Mouse (Mus musculus): Measurements from ENCODE around the gene BC067074. TPM values are rescaled to one million over a fixed set of nuclear protein-coding genes. Genes with fewer than 3 reads are reported as not detected.
A peak's percentile ranks its signal among the peaks of the same experiment; 100 is the strongest.

BC067074 gene
- polyA plus RNA-seq, 1 experiment from 2014 or later: 4.9 TPM

DNA sequence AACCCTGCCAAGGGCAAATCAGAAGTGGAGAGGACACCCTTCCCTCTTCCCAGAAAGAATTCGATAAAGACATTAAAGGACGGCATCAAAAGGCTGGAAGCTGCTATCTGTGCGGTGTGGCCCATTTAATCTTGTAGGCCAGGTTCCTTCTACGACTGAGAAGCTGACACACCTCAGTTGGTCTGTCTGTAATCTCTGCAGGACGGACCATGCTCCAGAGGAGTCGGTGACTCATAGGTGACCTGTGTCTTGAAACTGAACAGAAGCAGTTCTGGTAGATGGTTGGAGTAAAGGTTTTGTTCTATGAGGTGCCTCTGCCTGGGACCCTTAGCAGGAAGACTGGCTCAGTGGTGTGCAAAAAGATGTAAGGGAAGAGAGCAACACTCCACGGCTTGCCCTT, 122.6 kb downstream of the BC067074 start:
- ATAC-seq (replicated peaks; ENCODE audit: insufficient number of reproducible peaks, low FRiP score, low TSS enrichment, low read depth): no peak
- no peak for DNase-seq (ENCODE audit: low spot score)
- Histone ChIP-seq H3K36me3 (replicated peaks; ENCODE audit: control insufficient read depth, insufficient read depth, low read depth, low read length) (no peaks in the 10 kb centered on the region), H3K4me1 (ENCODE audit: control insufficient read depth, insufficient read depth, low read length) (no peaks in the 10 kb centered on the region; the same call in 1 of the 2 replicates), H3K4me2 (ENCODE audit: low read depth, low read length) (no peak overlapping the region), H3K4me3 (ENCODE audit: low read depth, low read length) (no peak overlapping the region), H3K27me3 (ENCODE audit: control insufficient read depth, insufficient read depth, low read length) (no peaks in the 10 kb centered on the region), H3K9me3 (replicated peaks; ENCODE audit: control insufficient read depth, low read length) (no peaks in the 10 kb centered on the region), H3K9ac (replicated peaks; ENCODE audit: low read length) (no peak overlapping the region), H3K27ac (replicated peaks; ENCODE audit: low read depth, low read length) (no peak overlapping the region)
- WGBS: 86% methylated on average over 7 of the region's 7 CpGs

DNA sequence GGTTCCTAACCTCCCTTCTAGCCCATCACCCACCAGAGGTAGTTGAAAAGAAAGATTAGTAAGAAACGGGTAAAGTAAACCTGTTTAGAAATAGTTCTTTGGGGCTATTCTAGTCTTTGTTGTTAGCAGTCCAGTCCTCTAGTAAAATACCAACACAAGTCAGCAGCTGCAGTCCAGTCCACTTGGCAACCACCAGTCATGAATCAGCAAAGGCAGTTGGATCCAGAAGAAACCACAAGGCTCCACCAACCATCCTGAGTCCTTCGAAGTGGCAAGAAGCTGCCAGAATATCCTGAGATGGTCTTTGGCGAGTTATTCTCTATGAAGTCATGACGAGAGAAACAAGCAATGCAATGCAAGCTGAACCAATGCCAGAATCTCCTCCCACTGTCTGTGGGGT, 124.0 kb downstream of the BC067074 start:
- ATAC-seq (replicated peaks; ENCODE audit: insufficient number of reproducible peaks, low FRiP score, low TSS enrichment, low read depth) (no peak), DNase-seq (ENCODE audit: low spot score) (no peak)
- no peak overlapping the region for H3K4me3 ChIP-seq (ENCODE audit: low read depth, low read length)
- 94% methylated on average over 4 of the region's 4 CpGs for WGBS
- no peak overlapping the region for H3K27ac ChIP-seq (replicated peaks; ENCODE audit: low read depth, low read length)
- no peaks in the 10 kb centered on the region for H3K36me3 ChIP-seq (replicated peaks; ENCODE audit: control insufficient read depth, insufficient read depth, low read depth, low read length)
- H3K9ac ChIP-seq (replicated peaks; ENCODE audit: low read length): no peak overlapping the region
- H3K9me3 ChIP-seq (replicated peaks; ENCODE audit: control insufficient read depth, low read length): no peaks in the 10 kb centered on the region
- no peaks in the 10 kb centered on the region; the same call in 1 of the 2 replicates for H3K4me1 ChIP-seq (ENCODE audit: control insufficient read depth, insufficient read depth, low read length)
- no peaks in the 10 kb centered on the region for H3K27me3 ChIP-seq (ENCODE audit: control insufficient read depth, insufficient read depth, low read length)
- no peak overlapping the region for H3K4me2 ChIP-seq (ENCODE audit: low read depth, low read length)

DNA sequence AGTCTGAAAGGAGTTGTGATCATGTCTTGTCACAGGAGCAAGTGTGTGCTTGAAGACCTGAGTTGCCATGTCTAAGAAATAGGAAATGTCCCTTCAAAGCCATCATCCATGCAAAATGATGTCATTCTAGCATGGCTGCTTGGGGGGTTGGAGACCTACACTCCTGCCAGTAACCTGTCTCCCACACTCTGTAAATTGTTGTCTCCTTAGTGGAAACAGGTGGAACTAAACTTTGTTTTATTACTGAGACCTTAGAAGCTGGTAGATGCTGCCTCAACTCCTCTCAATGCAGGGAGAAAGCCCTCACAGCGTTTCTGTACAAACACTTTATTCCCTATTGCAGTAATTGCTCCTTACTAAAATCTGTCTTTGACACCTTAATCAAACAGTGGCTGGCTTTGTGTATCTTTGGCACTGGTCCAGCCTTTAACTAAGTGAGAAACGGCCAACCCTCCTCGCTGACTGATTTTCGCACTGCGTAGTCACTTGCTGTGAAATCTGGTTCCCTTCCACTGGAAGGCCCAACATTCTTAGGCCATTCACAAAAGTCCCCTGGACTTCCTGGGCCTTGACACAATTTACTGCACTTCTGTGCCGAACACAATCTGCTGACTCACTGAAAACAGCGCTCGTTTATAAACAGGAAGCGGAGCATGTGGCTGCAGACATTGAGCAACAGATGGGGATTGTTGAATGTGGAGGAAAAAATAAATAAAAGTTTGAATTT, 125.0 kb downstream of the BC067074 start:
- Histone ChIP-seq H3K36me3 (replicated peaks; ENCODE audit: control insufficient read depth, insufficient read depth, low read depth, low read length) (no peaks in the 10 kb centered on the region), H3K4me3 (ENCODE audit: low read depth, low read length) (no peak overlapping the region), H3K4me1 (ENCODE audit: control insufficient read depth, insufficient read depth, low read length) (no peaks in the 10 kb centered on the region; the same call in 1 of the 2 replicates), H3K27me3 (ENCODE audit: control insufficient read depth, insufficient read depth, low read length) (no peaks in the 10 kb centered on the region), H3K9me3 (replicated peaks; ENCODE audit: control insufficient read depth, low read length) (no peaks in the 10 kb centered on the region), H3K27ac (replicated peaks; ENCODE audit: low read depth, low read length) (no peak overlapping the region), H3K4me2 (ENCODE audit: low read depth, low read length) (no peak overlapping the region), H3K9ac (replicated peaks; ENCODE audit: low read length) (no peak overlapping the region)
- 69% methylated on average over 9 of the region's 9 CpGs for WGBS
- ATAC-seq (replicated peaks; ENCODE audit: insufficient number of reproducible peaks, low FRiP score, low TSS enrichment, low read depth) (no peak), DNase-seq (ENCODE audit: low spot score) (peak; percentile 35)

DNA sequence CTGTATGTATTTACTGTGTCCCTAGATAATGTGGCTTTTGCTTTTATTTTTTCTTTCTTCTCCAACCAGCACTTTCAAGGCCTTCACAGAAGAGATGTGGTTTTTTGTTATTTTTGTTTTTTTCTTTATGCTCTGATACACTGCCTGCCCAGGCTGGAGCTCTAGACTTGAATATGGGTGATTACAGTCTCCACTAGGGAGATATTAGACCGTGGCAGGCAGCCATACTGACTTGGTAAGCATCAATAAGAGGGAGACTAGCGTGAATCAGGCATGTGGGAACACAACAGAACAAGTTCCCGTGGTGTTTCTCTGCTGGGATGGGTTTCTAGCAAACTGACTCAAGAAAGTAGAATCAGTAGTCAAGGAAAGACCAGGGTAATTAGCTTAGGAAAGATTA, 125.7 kb downstream of the BC067074 start:
- H3K4me3 ChIP-seq (ENCODE audit: low read depth, low read length): no peak overlapping the region
- 87% methylated on average over 3 of the region's 3 CpGs for WGBS
- no peaks in the 10 kb centered on the region for H3K36me3 ChIP-seq (replicated peaks; ENCODE audit: control insufficient read depth, insufficient read depth, low read depth, low read length)
- ATAC-seq (replicated peaks; ENCODE audit: insufficient number of reproducible peaks, low FRiP score, low TSS enrichment, low read depth): no peak
- H3K27ac ChIP-seq (replicated peaks; ENCODE audit: low read depth, low read length): no peak overlapping the region
- no peak overlapping the region for H3K4me2 ChIP-seq (ENCODE audit: low read depth, low read length)
- H3K9me3 ChIP-seq (replicated peaks; ENCODE audit: control insufficient read depth, low read length): no peaks in the 10 kb centered on the region
- no peaks in the 10 kb centered on the region; the same call in 1 of the 2 replicates for H3K4me1 ChIP-seq (ENCODE audit: control insufficient read depth, insufficient read depth, low read length)
- DNase-seq (ENCODE audit: low spot score): no peak
- H3K27me3 ChIP-seq (ENCODE audit: control insufficient read depth, insufficient read depth, low read length): no peaks in the 10 kb centered on the region
- no peak overlapping the region for H3K9ac ChIP-seq (replicated peaks; ENCODE audit: low read length)

DNA sequence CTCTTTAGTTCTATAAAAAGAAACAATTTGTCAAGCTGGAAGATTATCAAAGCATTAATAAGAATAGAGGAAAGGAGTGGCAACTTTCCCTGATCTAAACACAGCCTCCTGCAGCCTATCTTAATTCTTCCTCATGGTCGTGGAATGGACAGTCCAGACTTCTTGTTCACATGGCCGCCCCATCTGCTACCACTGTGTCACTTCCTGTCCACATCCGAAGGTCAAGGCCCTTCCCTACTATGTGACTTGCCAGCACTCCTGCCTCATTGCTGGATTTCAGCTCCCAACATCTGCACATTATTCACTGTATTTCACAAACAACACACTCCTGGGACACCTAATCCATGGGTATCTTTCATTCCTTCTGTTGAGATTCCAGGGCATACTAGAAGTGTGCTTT, 128.5 kb downstream of the BC067074 start:
- H3K4me3 ChIP-seq (ENCODE audit: low read depth, low read length): no peak overlapping the region
- H3K9me3 ChIP-seq (replicated peaks; ENCODE audit: control insufficient read depth, low read length): no peaks in the 10 kb centered on the region
- H3K27ac ChIP-seq (replicated peaks; ENCODE audit: low read depth, low read length): no peak overlapping the region
- no peaks in the 10 kb centered on the region for H3K27me3 ChIP-seq (ENCODE audit: control insufficient read depth, insufficient read depth, low read length)
- H3K9ac ChIP-seq (replicated peaks; ENCODE audit: low read length): no peak overlapping the region
- H3K4me1 ChIP-seq (ENCODE audit: control insufficient read depth, insufficient read depth, low read length): no peaks in the 10 kb centered on the region; the same call in 1 of the 2 replicates
- ATAC-seq (replicated peaks; ENCODE audit: insufficient number of reproducible peaks, low FRiP score, low TSS enrichment, low read depth): no peak
- no peak overlapping the region for H3K4me2 ChIP-seq (ENCODE audit: low read depth, low read length)
- H3K36me3 ChIP-seq (replicated peaks; ENCODE audit: control insufficient read depth, insufficient read depth, low read depth, low read length): no peaks in the 10 kb centered on the region
- DNase-seq (ENCODE audit: low spot score): no peak
- 76% methylated on average over 3 of the region's 3 CpGs for WGBS

DNA sequence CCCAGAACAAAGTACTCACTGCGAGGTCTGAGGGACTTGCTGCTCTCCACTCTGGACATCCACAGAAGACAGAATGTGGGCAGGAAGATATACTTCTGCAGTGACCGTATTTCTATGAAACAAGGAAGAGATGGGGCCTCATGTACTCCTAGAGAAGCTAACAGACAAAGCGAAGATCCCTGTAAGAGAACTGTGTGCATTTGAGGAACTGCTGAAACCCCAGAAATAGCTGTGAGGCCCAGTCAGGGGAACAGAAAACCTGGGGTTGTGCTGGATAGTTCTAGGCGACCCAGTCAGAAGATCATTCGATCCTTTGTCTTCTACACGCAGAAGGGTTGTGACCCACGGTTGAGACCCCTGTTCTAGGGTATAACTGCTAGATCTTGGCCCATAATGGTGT, 130.9 kb downstream of the BC067074 start:
- Histone ChIP-seq H3K4me3 (ENCODE audit: low read depth, low read length) (no peak overlapping the region), H3K27me3 (ENCODE audit: control insufficient read depth, insufficient read depth, low read length) (no peaks in the 10 kb centered on the region), H3K36me3 (replicated peaks; ENCODE audit: control insufficient read depth, insufficient read depth, low read depth, low read length) (no peaks in the 10 kb centered on the region), H3K4me1 (ENCODE audit: control insufficient read depth, insufficient read depth, low read length) (no peaks in the 10 kb centered on the region), H3K27ac (replicated peaks; ENCODE audit: low read depth, low read length) (no peak overlapping the region), H3K4me2 (ENCODE audit: low read depth, low read length) (no peak overlapping the region), H3K9me3 (replicated peaks; ENCODE audit: control insufficient read depth, low read length) (no peaks in the 10 kb centered on the region), H3K9ac (replicated peaks; ENCODE audit: low read length) (no peak overlapping the region)
- ATAC-seq (replicated peaks; ENCODE audit: insufficient number of reproducible peaks, low FRiP score, low TSS enrichment, low read depth): no peak
- WGBS: 92% methylated on average over 7 of the region's 7 CpGs
- DNase-seq (ENCODE audit: low spot score): no peak

DNA sequence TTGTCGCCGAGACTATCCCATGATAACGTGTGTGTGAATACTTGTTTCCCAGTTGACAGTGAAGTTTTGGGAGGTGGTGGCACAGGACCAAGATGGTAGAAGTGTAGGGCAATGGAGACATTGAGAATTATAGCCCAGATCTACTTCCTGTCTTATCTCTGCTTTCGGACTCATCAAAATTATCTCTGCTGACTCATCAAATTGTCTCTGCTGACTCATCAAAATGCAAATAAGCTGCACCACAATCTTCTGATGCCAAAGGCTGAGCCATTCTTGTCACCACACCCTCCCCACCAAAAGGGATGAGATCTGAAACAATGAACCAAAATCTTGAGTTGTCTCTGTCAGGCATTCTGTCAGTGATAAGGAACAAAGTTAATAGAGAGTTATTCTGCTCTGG, 132.9 kb downstream of the BC067074 start:
- 90% methylated on average over 4 of the region's 4 CpGs for WGBS
- no peaks in the 10 kb centered on the region for H3K27me3 ChIP-seq (ENCODE audit: control insufficient read depth, insufficient read depth, low read length)
- no peak overlapping the region for H3K27ac ChIP-seq (replicated peaks; ENCODE audit: low read depth, low read length)
- no peaks in the 10 kb centered on the region for H3K4me1 ChIP-seq (ENCODE audit: control insufficient read depth, insufficient read depth, low read length)
- ATAC-seq (replicated peaks; ENCODE audit: insufficient number of reproducible peaks, low FRiP score, low TSS enrichment, low read depth): no peak
- no peak overlapping the region for H3K4me2 ChIP-seq (ENCODE audit: low read depth, low read length)
- DNase-seq (ENCODE audit: low spot score): no peak
- no peak overlapping the region for H3K4me3 ChIP-seq (ENCODE audit: low read depth, low read length)
- H3K9ac ChIP-seq (replicated peaks; ENCODE audit: low read length): no peak overlapping the region
- H3K36me3 ChIP-seq (replicated peaks; ENCODE audit: control insufficient read depth, insufficient read depth, low read depth, low read length): no peaks in the 10 kb centered on the region
- no peaks in the 10 kb centered on the region for H3K9me3 ChIP-seq (replicated peaks; ENCODE audit: control insufficient read depth, low read length)

Data from embryonic facial prominence, embryonic 11.5 days (tissue).